Mouse (Mus musculus) spleen, adult 10 weeks (tissue): ENCODE results near the gene Rbm8a. TPM values are rescaled to one million over a fixed set of nuclear protein-coding genes. Genes with fewer than 3 reads are reported as not detected.

Source experiments
- polyA plus RNA-seq: library from polyadenylated mRNA; stranded (reverse); fragments of 350-450 nt; fragmentation: Illumina TruSeq; extraction: RNeasy Lipid Tissue Mini Kit (QIAGEN cat#74804); gene quantifications from one replicate; pipeline ENCODE4 v1.2.3, GENCODE M21; 2015; ENCODE audit warnings: low replicate concordance; ENCODE audit not compliant: insufficient read depth

The Rbm8a gene
- polyA plus RNA-seq, result 65.7 TPM

DNA sequence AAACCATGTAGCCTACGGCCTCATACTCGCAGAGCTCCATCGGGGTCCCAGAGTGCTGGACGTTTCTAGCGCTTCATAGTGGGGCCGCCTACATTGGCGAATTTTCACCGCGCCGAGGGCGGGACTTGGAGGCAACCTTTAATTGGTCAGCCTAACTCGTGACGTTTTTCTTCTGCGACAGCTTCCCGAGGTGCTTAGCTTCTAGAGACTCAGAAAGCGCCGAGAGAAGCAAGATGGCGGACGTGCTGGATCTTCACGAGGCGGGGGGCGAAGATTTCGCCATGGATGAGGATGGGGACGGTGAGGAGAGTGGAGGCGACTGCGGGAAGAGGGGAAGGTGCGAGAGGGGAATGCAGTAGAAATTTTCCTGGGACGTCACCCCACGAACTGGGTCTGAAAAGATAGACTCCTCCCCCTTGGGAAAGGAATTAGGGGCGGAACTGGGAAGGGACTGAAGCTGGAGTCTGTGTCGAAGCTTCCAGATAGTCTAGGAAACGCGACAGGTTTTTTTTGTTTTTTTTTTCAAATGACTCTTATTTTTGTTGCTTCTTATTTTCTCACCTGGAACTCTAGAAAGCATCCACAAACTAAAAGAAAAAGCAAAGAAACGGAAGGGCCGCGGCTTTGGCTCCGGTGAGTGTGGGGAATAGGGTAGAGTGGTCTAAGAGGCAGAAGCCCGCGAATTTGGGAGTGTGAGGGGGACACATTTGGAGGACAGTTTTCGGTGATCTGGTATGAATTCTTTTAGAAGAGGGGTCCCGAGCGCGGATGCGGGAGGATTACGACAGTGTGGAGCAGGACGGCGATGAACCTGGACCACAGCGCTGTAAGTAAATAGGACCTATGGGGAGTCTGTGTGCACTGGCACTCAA, at the start of gene Rbm8a:
Gene Rbm8a (plus strand): TSS at position 205 of the 872 bp plus-strand sequence.

DNA sequence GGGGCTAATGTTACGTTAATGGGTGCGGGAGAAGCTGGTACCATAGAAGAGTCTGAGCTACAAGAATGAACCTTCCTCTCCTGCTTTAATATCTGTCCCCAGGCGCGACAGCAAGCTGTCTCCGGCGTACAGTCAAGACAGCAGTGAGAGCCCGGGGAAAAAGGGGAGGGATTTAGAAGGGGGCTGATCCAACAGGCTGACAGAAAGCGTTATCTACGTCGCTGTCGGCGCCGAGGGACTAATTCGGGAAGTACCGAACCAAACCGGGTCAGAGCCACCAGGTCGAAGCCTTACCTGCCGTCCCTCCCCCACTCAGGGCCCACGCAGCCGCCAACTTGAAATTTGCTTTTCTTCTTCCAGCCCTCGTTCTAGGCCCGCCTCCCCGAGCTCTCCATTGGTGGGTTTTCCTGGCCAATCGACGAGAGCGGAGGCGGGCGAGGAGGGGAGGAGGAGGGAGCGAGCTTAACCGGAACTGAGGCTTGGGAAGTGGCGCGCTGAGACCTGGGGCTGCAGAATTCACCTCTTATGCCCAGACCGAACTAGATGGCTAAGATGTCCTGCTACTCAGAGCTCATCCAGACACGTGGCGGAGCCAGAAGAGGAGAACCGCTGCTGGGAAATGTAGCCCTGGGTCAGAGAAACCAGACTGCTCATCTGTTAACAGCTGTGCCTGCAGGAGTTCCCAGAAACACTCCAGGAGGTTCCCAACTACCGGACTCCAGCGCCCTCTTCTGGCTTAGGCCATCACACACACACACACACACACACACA, 35.8 kb upstream of the Rbm8a start, which contains the start of gene Polr3gl:
Gene Polr3gl (minus strand): TSS at position 392 of the 771 bp plus-strand sequence.

DNA sequence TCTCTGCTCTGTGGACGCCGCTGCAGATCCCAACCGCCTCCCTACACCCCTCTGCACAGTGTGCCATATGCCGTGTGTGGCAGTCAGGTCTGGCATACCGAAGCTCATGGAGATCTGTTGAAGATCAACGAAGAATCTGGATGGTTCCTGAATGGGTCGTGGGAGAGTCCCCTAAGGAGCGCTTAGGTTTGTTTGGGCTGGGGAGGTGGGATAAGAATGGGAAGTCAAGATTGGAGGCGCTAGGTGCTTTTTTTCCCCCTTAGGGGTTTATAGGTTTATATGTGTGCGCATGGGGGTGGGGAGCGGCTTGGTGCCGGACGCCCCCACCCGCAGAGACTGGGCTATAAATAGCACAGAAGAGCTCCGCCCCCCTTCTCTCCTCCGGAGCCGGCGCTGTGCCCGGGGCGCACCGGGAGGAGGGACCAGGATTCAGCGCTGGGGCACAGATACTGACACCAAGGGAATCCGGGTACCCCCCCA, 33.5 kb upstream of the Rbm8a start, which contains the start of gene Ankrd34a:
Gene Ankrd34a (plus strand): TSS at position 409 of the 480 bp plus-strand sequence.

DNA sequence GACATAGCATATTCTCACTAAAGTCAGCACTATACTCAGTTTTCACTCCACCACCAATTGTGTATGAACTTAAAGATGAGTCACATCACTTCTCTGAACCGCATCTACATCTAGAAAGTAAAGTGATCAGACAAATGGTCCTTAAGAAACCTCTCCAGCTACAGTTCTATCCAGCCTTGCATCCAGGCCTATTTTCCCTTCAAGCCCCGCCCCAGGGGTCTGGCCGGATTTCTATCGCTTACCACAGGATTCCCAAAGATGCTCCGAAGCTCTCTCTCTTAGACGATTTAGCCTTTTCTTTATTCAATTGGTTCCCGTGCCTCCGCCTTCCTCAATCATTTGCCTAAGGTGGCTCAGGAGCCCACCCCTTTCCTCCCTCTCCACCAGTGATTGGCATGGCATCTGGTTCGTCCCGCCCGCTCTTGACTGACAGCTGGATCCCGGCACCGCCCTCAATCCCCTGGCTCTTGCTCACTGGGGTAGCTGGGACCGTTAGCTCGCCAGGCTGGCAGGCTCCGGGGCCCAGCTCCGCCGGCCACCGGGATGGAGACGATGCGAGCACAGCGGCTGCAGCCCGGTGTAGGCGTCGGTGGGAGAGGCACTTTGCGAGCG, 29.0 kb upstream of the Rbm8a start, which contains the start of gene Lix1l:
Gene Lix1l (plus strand): TSS at position 511 of the 612 bp plus-strand sequence.

DNA sequence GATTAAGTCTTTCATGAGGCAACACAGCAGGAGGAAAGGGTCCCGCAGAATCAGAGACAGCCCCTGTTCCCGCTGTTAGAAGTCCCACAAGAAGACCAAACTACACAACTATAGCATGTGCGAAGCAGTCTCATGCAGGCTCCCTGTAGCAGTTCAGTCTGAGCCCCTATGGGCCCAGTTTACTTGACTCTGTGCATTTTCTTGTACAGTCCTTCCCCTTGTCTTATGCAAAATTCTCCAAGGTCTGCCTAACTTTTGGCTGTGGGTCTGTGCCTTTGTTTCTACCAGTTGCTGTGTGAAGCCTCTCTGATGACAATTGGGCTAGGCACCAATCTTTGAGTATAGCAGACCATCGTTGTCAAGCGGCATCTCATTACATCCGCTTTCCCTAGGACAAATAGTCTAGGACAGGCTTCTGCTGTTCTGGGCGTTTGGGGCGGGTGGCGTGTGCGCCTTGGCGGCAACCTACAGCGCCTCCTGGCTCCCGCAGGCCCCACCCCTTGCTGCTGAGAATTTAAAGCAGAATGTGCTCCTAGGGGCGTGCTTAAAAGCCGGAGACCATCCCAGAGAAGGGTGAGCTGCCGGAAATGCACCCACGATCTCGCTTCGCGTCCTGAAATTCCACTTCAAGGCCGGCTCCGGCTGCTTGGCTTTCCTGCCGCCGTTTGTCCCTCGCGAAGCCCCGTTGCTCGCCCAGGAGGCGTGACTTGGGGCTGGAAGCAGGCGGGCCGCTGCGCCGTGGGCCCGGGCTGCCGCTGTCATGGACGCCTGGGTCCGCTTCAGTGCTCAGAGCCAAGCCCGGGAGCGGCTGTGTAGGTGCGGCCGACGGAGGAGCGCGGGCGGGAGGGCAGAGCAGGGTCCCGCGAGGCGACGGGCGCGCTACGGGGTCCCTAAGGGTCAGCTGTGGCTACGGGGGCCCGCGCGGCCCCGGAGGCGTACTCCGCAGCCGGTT, 5.5 kb downstream of the Rbm8a start, which contains the start of the genes Pex11b and Gm42957:
Gene Pex11b (plus strand): TSS at position 449 of the 952 bp plus-strand sequence.
Gene Gm42957 (plus strand): TSS at position 547 of the 952 bp plus-strand sequence.

DNA sequence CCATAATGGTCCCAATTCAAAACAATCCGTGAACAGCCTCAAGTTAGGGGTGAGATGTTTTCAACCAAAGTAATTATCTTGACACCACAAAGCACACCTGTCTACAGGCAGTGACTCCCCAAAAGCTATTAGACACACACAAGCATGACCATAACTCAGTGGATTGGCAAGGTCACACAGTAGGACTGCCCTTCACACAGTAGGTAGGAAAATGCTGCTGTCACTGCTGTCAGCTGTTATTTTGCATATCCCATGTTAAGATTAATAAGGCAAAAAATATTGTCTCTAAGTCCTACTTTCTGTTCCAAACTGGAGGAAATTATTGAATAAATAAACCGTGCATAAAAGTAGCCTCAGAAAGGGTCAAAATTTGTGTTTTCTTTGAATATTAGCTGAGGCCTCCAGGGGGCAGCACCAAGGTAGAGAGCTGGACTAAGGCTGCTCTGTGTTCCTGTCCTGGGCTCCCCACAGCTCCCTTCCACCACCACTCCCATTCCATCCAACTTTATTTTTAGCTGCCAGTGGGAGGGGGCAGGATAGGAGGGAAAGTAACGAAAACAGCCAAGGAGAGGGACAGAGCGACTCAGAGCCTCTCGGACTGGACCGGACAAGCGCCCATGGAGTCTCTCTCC, 15.4 kb downstream of the Rbm8a start, which contains the start of gene Itga10:
Gene Itga10 (plus strand): TSS at position 567 of the 632 bp plus-strand sequence.

DNA sequence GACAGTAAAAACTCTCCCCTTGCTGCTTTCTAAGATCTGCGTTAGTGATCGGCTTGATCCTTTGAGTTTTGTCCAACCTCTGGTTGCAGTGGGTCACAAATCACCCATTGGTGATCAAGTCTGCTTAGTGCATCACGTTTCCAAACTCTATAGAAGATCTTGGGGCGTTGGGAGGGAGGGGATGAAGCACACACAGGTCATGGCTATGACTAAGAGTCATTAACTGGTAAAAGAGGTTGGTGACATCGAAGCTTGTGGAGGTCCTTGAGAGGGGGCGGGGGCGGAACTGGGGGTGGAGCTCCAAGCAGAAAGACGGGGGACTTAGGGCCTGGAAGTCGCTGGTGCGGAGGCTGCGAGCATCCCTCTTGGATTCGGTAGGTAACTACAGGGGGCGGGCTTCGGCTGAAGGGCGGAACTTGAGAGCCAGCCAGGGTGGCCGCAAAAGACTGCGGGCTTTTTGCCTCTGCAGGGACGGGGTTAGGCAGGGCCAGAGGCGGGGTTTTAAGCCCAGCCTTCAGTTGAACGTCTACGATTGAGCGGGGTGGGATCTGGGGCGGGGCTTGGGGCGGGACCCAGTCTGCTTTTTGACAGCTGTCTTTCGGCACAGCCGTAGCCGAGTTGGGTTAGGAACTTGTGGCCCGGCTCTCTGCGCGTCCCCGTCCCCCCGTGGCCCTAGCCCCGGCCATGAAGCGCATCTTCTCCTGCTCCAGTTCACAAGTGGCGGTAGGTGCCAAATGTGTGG, 40.2 kb downstream of the Rbm8a start, which contains the start of gene Ankrd35:
Gene Ankrd35 (plus strand): TSS at position 405 of the 742 bp plus-strand sequence.

Other genes with a start within 250 kb of the Rbm8a start
- gene BC107364, start 177.6 kb upstream of the Rbm8a start, polyA plus RNA-seq, result not detected
- not detected for gene Hfe2, start 104.8 kb upstream of the Rbm8a start, polyA plus RNA-seq
- 638 TPM for gene Txnip, start 72.0 kb upstream of the Rbm8a start, polyA plus RNA-seq
- not detected for gene Gm16253, start 52.9 kb upstream of the Rbm8a start, polyA plus RNA-seq
- 79.5 TPM for gene Polr3gl, start 35.8 kb upstream of the Rbm8a start, polyA plus RNA-seq
- not detected for gene Ankrd34a, start 33.3 kb upstream of the Rbm8a start, polyA plus RNA-seq
- gene Lix1l, start 28.8 kb upstream of the Rbm8a start, polyA plus RNA-seq, result 16.0 TPM
- gene Pex11b, start 5.4 kb downstream of the Rbm8a start, polyA plus RNA-seq, result 34.0 TPM
- 0.36 TPM for gene Gm42957, start 5.5 kb downstream of the Rbm8a start, polyA plus RNA-seq
- gene Itga10, start 15.7 kb downstream of the Rbm8a start, polyA plus RNA-seq, result 3.7 TPM
- gene Ankrd35, start 40.2 kb downstream of the Rbm8a start, polyA plus RNA-seq, result 0.59 TPM
- gene Pias3, start 66.5 kb downstream of the Rbm8a start, polyA plus RNA-seq, result 28.2 TPM
- gene Nudt17, start 78.6 kb downstream of the Rbm8a start, polyA plus RNA-seq, result 2.6 TPM
- gene Polr3c, start 97.7 kb downstream of the Rbm8a start, polyA plus RNA-seq, result 52.3 TPM
- 88.0 TPM for gene Rnf115, start 97.7 kb downstream of the Rbm8a start, polyA plus RNA-seq
- gene Pdzk1, start 199.4 kb downstream of the Rbm8a start, polyA plus RNA-seq, result 0.10 TPM
- 14.6 TPM for gene Cd160, start 199.4 kb downstream of the Rbm8a start, polyA plus RNA-seq